Mouse (Mus musculus) ES-E14 (cell line): ENCODE measurements around the gene Hdx. TPM values are rescaled to one million over a fixed set of nuclear protein-coding genes. Genes with fewer than 3 reads are reported as not detected.

ENCODE experiments used
- DNase-seq: peaks from one replicate; pipeline ENCODE4 v3.0.0-alpha.2; 2013; ENCODE audit warnings: low read depth, low spot score
- H3K27ac ChIP-seq: 2 replicates; pipeline ENCODE4 v1.5.1; 2012; ENCODE audit warnings: low read depth, mild to moderate bottlenecking, low read length, moderate library complexity, mixed read lengths; ENCODE audit not compliant: poor library complexity, insufficient read depth, severe bottlenecking
- H3K36me3 ChIP-seq: 2 replicates; pipeline ENCODE4 v1.6.1; 2012; ENCODE audit warnings: mild to moderate bottlenecking, low read length, moderate library complexity, mixed read lengths; ENCODE audit not compliant: control insufficient read depth, poor library complexity, insufficient read depth, severe bottlenecking
- H3K4me1 ChIP-seq, 2 experiments: fragments of 150-350 bp in 1 of 2; sonication (generic) in 1 of 2; 2 replicates each; pipeline ENCODE4 v1.6.1; 2012; ENCODE audit warnings: low read length in 2 of 2, mild to moderate bottlenecking in 1 of 2, mixed read lengths in 1 of 2; ENCODE audit not compliant: control insufficient read depth in 2 of 2, insufficient read depth in 2 of 2, poor library complexity in 1 of 2
- H3K4me3 ChIP-seq, 2 experiments: fragments of 150-350 bp in 1 of 2; sonication (generic) in 1 of 2; 2 replicates each; pipeline ENCODE4 v1.5.1; 2012; ENCODE audit warnings: low read length in 2 of 2, low read depth in 1 of 2, mild to moderate bottlenecking in 1 of 2, mixed read lengths in 1 of 2; ENCODE audit not compliant: insufficient read depth in 1 of 2, poor library complexity in 1 of 2, severe bottlenecking in 1 of 2
- H3K9ac ChIP-seq: 2 replicates; pipeline ENCODE4 v1.6.1; 2012; ENCODE audit warnings: low read depth, mild to moderate bottlenecking, low read length, mixed read lengths; ENCODE audit not compliant: poor library complexity, insufficient read depth, severe bottlenecking
- H3K9me3 ChIP-seq: fragments of 150-350 bp; sonication (generic); 2 replicates; pipeline ENCODE4 v1.6.1; 2012; ENCODE audit warnings: low read depth, mild to moderate bottlenecking, low read length; ENCODE audit not compliant: control insufficient read depth, insufficient read depth
- CHD2 ChIP-seq: IDR thresholded peaks from 2 replicates; pipeline ENCODE4 v1.6.1; 2014; ENCODE audit warnings: mild to moderate bottlenecking, low read depth, low read length, inconsistent platforms
- HCFC1 ChIP-seq: IDR thresholded peaks from 2 replicates; pipeline ENCODE4 v1.6.1; 2012; ENCODE audit warnings: low read length, inconsistent platforms, borderline replicate concordance; ENCODE audit not compliant: insufficient read depth
- MAFK ChIP-seq: IDR thresholded peaks from 2 replicates; pipeline ENCODE4 v1.6.1; 2014; ENCODE audit warnings: mild to moderate bottlenecking, low read depth, low read length, inconsistent platforms; ENCODE audit not compliant: insufficient read depth
- ZC3H11A ChIP-seq: IDR thresholded peaks from 2 replicates; pipeline ENCODE4 v1.6.1; 2012; ENCODE audit warnings: low read depth, mild to moderate bottlenecking, inconsistent platforms, low read length, borderline replicate concordance
- ZNF384 ChIP-seq: IDR thresholded peaks from 2 replicates; pipeline ENCODE4 v1.6.1; 2012; ENCODE audit warnings: low read depth, low read length, inconsistent platforms
- in situ Hi-C, 2 experiments: fragments of 600-800 bp; cut with MboI; formaldehyde crosslinking; loops; one replicate each; pipeline ENCODE4 v1.15.1; 2025; ENCODE audit warnings: low sequenced_read_pairs in 2 of 2, inconsistent platforms in 1 of 2; ENCODE audit not compliant: unreplicated experiment in 2 of 2
- total RNA-seq: library from RNA; depleted of rRNA; stranded (reverse); fragments of 300-350 nt; gene quantifications from 2 replicates; pipeline ENCODE4 v1.2.3, GENCODE M21; 2012

Hdx gene
- total RNA-seq, 1 experiment, result 2.5 TPM

- no peak for DNase-seq
- no peak overlapping the region for H3K4me3 ChIP-seq
- H3K36me3 ChIP-seq, result no peaks in the 10 kb centered on the region
- no peak overlapping the region for H3K27ac ChIP-seq
- in situ Hi-C loops, result no loop called here
- no peak overlapping the region for H3K9ac ChIP-seq
- no peak for TF ChIP-seq HCFC1
- TF ChIP-seq CHD2, result no peak
- no peak for TF ChIP-seq MAFK
- no peak for TF ChIP-seq ZC3H11A
- no peak for TF ChIP-seq ZNF384
- H3K9me3 ChIP-seq, result no peaks in the 10 kb centered on the region
- H3K4me1 ChIP-seq, result no peaks in the 10 kb centered on the region
These were observed 51.9 kb downstream of the Hdx start for GRCm38 (mm10) chrX:111644945-111645344.

GRCm38 (mm10) chrX:111640616-111641015 is 56.3 kb downstream of the Hdx start:
- DNase-seq, result no peak
- no peak overlapping the region for H3K27ac ChIP-seq
- no peak overlapping the region for H3K9ac ChIP-seq
- no peaks in the 10 kb centered on the region for H3K4me1 ChIP-seq
- in situ Hi-C loops, result no loop called here
- no peaks in the 10 kb centered on the region for H3K9me3 ChIP-seq
- H3K36me3 ChIP-seq, result no peaks in the 10 kb centered on the region
- TF ChIP-seq ZNF384 (no peak), CHD2 (no peak), ZC3H11A (no peak), MAFK (no peak), HCFC1 (no peak)
- no peak overlapping the region for H3K4me3 ChIP-seq

- no peak overlapping the region for H3K4me3 ChIP-seq
- in situ Hi-C loops, result no loop called here
- no peaks in the 10 kb centered on the region for H3K36me3 ChIP-seq
- DNase-seq, result no peak
- no peaks in the 10 kb centered on the region for H3K9me3 ChIP-seq
- TF ChIP-seq CHD2, result no peak
- no peak for TF ChIP-seq MAFK
- no peak for TF ChIP-seq HCFC1
- no peak for TF ChIP-seq ZC3H11A
- no peak for TF ChIP-seq ZNF384
- no peak overlapping the region for H3K9ac ChIP-seq
- no peak overlapping the region for H3K27ac ChIP-seq
- H3K4me1 ChIP-seq, result no peaks in the 10 kb centered on the region
These were observed 99.2 kb downstream of the Hdx start for GRCm38 (mm10) chrX:111597631-111598161.

- Histone ChIP-seq H3K27ac (no peak overlapping the region), H3K4me3 (no peak overlapping the region), H3K36me3 (no peaks in the 10 kb centered on the region), H3K4me1 (no peaks in the 10 kb centered on the region), H3K9ac (no peak overlapping the region), H3K9me3 (no peaks in the 10 kb centered on the region)
- DNase-seq, result no peak
- in situ Hi-C loops, result no loop called here
- TF ChIP-seq ZNF384 (no peak), MAFK (no peak), CHD2 (no peak), ZC3H11A (no peak), HCFC1 (no peak)
These were observed 109.3 kb downstream of the Hdx start for GRCm38 (mm10) chrX:111587616-111588015.

- no peaks in the 10 kb centered on the region for H3K36me3 ChIP-seq
- H3K9me3 ChIP-seq, result no peaks in the 10 kb centered on the region
- H3K9ac ChIP-seq, result no peak overlapping the region
- in situ Hi-C loops, result no loop called here
- H3K4me3 ChIP-seq, result no peak overlapping the region
- TF ChIP-seq MAFK (no peak), CHD2 (no peak), ZC3H11A (no peak), ZNF384 (no peak), HCFC1 (no peak)
- no peaks in the 10 kb centered on the region for H3K4me1 ChIP-seq
- DNase-seq, result no peak
- H3K27ac ChIP-seq, result no peak overlapping the region
These were observed 119.8 kb downstream of the Hdx start for GRCm38 (mm10) chrX:111577044-111577443.
